Mouse (Mus musculus): ENCODE results near the gene Gria4.
"Not testable (repeated sequence)": the region's sequence is repeated elsewhere in the genome, so short reads cannot be mapped to it uniquely, and the experiment has no call there.

GRCm38 (mm10) chr9:4400801-4401200, 395.2 kb downstream of the Gria4 start:
- not testable (repeated sequence) for TF ChIP-seq CTCF, EP300 (IDR thresholded peaks at IDR 0.05; ENCODE audit: low read depth)

All from liver, embryonic 14.5 days (tissue).